Mouse (Mus musculus) Patski (cell line): ENCODE measurements around the gene Zfp668. TPM values are rescaled to one million over a fixed set of nuclear protein-coding genes. Genes with fewer than 3 reads are reported as not detected.

ENCODE experiments used
- ATAC-seq: fragments of 100-300 bp; one replicate; pipeline ENCODE4 v1.8.0; 2021
- CTCF ChIA-PET: fragments of 350-600 bp; sonication (Branson Sonifier 250); formaldehyde crosslinking; loops from one replicate; lab custom pipeline; 2022; ENCODE audit warnings: inconsistent platforms; lab: Charles Lee
- POLR2A ChIA-PET: fragments of 350-600 bp; sonication (Branson Sonifier 250); formaldehyde crosslinking; loops from one replicate; lab custom pipeline; 2022; ENCODE audit warnings: antibody characterized with exemption, inconsistent platforms; lab: Charles Lee
- DNase-seq: peaks from one replicate; pipeline ENCODE4 v3.0.0-alpha.2; 2011; ENCODE audit warnings: low read depth, low spot score
- H3K27me3 ChIP-seq: fragments of 371-371 bp; one replicate; pipeline ENCODE4 v1.5.1; 2021
- CTCF ChIP-seq: fragments of 100-300 bp; IDR thresholded peaks from one replicate; pipeline ENCODE4 v1.5.1; 2021
- in situ Hi-C: fragments of 300-500 bp; cut with MboI; formaldehyde crosslinking; loops from 3 replicates; pipeline ENCODE4 v1.11.1; 2018; ENCODE audit warnings: low pct_unique_long_range_greater_than_20kb, mixed read lengths
- polyA plus RNA-seq: library from polyadenylated mRNA; unstranded; gene quantifications from one replicate; pipeline ENCODE4 v1.2.3, GENCODE M21; 2021

Zfp668 gene
- polyA plus RNA-seq, 1 experiment from 2014 or later: 8.9 TPM

DNA sequence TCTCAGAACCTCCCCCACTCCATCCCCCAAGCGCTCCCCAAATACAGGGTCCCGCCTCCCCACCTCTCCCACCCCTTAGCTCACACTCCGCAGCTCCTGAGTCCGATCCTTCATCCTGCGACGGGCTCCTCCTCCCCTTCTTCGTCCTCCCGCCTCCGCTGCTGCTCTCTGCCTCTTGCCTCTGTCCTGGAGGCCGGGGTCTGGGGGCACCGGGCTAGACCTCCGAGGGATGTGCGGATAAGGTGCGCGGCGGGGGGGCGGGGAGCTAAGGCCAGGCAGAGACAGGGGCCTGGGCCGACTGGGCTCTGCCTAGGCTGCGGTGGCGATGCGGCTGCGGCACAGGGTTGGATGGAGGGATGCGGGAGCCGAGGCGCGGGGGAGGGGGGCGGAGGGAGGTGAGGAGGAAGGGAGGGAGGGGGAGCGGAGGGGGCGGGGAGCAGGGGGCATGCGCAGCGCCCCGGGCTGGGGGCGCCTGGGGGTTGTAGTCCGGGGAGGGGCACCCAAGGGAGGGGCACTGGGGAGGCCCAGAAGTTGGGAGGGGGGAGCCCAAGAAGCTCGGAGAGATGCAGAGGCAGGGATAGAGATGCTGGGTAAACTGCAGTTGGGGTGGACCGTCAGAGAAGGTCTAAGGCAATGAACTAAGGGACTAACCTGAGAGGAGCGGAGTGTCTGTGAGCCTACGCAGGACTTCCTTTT lies 52.3 kb downstream of the Zfp668 start, which contains the start of the genes Stx4a and Stx1b:
TSS of gene Stx4a (plus strand) at position 119 of the 696 bp plus-strand sequence.
TSS of gene Stx1b (minus strand) at position 374 of the 696 bp plus-strand sequence.
- in situ Hi-C loops: no loop called here
- TF ChIP-seq CTCF: no peak
- DNase-seq (no peak), ATAC-seq (no peak)
- no peaks in the 10 kb centered on the region for H3K27me3 ChIP-seq
- POLR2A ChIA-PET: no interaction called here
- CTCF ChIA-PET: no interaction called here

GRCm38 (mm10) chr7:127823236-127824171 lies 53.1 kb downstream of the Zfp668 start:
- in situ Hi-C loops: no loop called here
- ATAC-seq: no peak
- ChIA-PET CTCF (no interaction called here), POLR2A (interaction anchor here (0.6 kb wide), 1 partner anchor 47 kb away, joined by 3 read pairs; no protein-coding TSS in a partner anchor)
- no peak for TF ChIP-seq CTCF
- DNase-seq: no peak
- no peaks in the 10 kb centered on the region for H3K27me3 ChIP-seq

DNA sequence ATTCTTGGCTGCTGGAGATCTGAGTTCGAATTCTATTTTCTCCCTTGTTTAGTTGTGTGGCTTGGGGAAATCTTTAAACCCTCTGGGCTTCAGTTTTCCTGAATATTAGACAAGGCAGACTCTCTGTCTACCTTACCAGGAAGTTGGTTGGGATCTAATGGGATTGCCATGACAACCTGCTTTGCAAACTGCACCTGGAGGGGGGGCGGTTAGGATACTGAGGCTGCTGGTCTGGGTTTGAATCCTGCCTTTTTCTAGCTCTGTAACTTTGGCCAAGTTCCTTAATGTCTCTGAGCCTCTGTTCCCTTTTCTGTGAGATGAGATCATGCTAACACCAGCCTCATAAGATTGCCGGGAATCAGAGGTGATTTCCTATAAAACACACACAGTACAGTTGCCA lies 54.1 kb downstream of the Zfp668 start:
- ATAC-seq (no peak), DNase-seq (no peak)
- in situ Hi-C loops: no loop called here
- no peaks in the 10 kb centered on the region for H3K27me3 ChIP-seq
- no peak for TF ChIP-seq CTCF
- POLR2A ChIA-PET: interaction anchor here (0.6 kb wide), 1 partner anchor 48 kb away, joined by 3 read pairs; no protein-coding TSS in a partner anchor
- CTCF ChIA-PET: no interaction called here

DNA sequence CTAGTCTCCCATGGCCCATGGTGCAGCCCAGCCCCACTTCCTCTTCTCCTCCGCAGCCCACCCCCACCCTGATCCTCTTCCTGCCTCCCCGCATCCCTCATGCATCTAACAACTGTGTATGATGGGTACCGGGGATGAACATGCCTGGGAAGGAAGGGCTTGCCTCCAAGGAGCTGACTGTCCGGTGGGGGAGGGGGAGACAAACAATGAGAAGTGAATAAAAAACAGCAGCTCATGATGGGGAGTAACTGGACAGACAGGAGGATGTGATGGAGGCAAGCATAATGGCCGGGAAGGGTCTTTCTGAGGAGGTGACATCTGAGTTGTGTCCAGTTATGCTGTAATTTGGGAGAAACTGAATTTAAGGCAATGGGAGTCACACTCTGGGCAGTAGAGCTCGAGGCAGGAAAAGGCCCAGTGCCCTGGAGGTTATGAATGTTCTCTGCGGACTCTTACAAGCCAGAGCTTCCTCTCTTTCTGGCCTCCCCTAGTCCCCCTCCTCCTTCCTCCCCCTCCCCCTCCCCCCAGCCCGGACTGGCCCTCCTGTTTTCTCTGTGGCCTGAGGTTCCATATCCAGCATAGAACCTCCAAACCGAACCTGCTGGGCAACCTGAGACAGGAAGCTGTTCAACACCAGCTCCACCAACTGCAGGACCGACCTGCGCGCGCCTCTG lies 55.7 kb downstream of the Zfp668 start:
- ChIA-PET POLR2A (interaction anchor here (1.4 kb wide), 1 partner anchor 10 kb away, joined by 4 read pairs; no protein-coding TSS in a partner anchor), CTCF (interaction anchor here (1.3 kb wide), 1 partner anchor 20 kb away, joined by 3 read pairs; the partner anchor contains the start of gene Hsd3b7)
- DNase-seq (no peak), ATAC-seq (no peak)
- TF ChIP-seq CTCF: no peak
- no peaks in the 10 kb centered on the region for H3K27me3 ChIP-seq
- in situ Hi-C loops: no loop called here

DNA sequence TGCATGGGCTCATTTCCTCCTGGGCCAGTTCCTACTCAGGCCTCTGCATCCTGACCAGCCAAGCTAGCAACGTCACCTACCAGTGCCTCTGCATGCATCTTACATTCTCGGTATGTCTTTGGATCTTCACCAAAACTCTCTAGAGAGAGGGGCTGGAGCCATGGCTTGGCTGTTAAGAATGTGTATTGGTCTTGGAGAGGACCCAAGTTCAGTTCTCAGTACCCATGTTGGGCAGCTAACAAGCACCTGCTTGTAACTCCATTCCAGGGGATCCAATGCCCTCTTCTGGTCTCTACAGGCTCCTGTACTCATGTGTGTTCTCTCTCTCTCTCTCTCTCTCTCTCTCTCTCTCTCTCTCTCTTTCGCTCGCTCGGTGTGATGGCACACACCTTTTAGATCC lies 58.9 kb downstream of the Zfp668 start:
- POLR2A ChIA-PET: no interaction called here
- ATAC-seq (no peak), DNase-seq (no peak)
- in situ Hi-C loops: no loop called here
- no peak for TF ChIP-seq CTCF
- H3K27me3 ChIP-seq: no peaks in the 10 kb centered on the region
- CTCF ChIA-PET: no interaction called here

DNA sequence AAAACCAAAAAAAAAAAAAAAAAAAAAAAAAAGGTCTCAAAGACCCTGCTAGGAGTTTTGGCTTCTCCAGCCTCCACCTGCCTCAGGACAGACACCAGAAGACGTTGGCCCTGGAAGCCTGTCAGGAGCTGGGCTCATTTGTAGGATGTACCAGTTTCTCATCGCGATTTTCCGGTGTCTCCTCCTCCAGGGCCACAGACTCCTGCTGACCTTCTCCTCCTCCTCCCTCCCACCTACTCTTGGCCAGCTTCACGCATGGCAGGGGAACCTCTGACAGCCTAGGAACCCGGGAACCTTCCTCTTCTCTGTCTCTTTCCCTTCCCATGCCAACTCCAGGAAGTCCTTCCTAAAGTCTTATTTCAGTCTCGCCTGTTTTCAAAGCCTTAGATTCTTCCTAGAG lies 59.6 kb downstream of the Zfp668 start:
- ATAC-seq (no peak), DNase-seq (no peak)
- in situ Hi-C loops: no loop called here
- no peak for TF ChIP-seq CTCF
- CTCF ChIA-PET: interaction anchor here (1.3 kb wide), 1 partner anchor 9 kb away, joined by 5 read pairs; no protein-coding TSS in a partner anchor
- H3K27me3 ChIP-seq: no peaks in the 10 kb centered on the region
- POLR2A ChIA-PET: interaction anchor here (1.6 kb wide), 1 partner anchor 14 kb away, joined by 4 read pairs; no protein-coding TSS in a partner anchor

DNA sequence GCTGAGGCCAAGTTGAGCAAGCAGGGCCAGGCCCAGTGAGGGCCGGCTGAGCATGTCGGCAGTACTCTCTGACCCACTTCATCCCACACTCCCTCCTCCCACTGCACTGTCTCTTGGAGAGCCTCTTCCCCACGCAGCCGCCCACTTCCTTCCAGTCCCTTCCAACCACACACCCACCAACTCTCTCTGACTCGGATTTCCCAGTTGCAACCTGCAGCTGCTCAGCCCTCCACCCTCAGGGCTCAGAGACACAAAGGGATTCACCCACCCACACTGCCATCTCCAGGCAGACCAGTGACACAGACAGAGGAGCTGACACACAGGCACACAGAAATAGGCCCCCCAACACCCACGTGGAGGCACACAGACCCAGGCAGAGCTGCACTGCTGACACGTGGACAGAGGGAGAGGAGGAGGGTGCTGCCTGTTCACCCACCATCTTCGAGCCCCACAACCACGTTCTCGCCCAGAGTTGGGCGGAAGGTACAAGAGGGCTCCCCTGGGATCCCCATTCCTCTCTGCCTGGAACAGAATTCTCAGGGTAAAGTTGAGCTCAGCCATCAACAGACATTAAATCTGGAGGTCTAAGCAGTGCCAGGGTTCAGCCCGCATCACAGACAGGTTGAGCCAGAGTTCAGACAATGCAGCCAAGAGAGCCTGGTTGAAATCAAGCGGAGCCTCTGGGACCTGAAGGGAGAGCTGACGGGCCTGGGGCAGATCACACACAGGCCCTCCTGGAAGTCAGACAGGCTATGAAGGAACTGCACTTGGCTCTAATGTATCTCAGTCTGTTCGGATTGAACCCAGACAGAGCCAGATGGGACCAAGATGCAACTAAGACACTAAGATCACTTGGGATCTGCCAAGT lies 60.4 kb downstream of the Zfp668 start:
- POLR2A ChIA-PET: interaction anchor here (0.5 to 1.6 kb wide), 2 partner anchors 13 to 126 kb away, joined by 3 to 4 read pairs; no protein-coding TSS in a partner anchor
- no peak for DNase-seq

GRCm38 (mm10) chr7:127815116-127815665 lies 61.4 kb downstream of the Zfp668 start:
- no peak for ATAC-seq
- POLR2A ChIA-PET: no interaction called here

More for the DNA sequence above, 60.4 kb downstream of the Zfp668 start:
- in situ Hi-C loops: no loop called here
- CTCF ChIA-PET: interaction anchor here (1.3 kb wide), 1 partner anchor 9 kb away, joined by 5 read pairs; no protein-coding TSS in a partner anchor
- H3K27me3 ChIP-seq: no peaks in the 10 kb centered on the region
- TF ChIP-seq CTCF: no peak
- no peak for ATAC-seq

More at GRCm38 (mm10) chr7:127815116-127815665, 61.4 kb downstream of the Zfp668 start:
- H3K27me3 ChIP-seq: no peaks in the 10 kb centered on the region
- TF ChIP-seq CTCF: no peak
- in situ Hi-C loops: no loop called here
- CTCF ChIA-PET: no interaction called here
- DNase-seq: no peak
